Mouse (Mus musculus) adrenal gland, postnatal 4 days (tissue): ENCODE measurements around the gene Mmadhc. TPM values are rescaled to one million over a fixed set of nuclear protein-coding genes. Genes with fewer than 3 reads are reported as not detected.

Experiments used
- DNase-seq, 2 experiments: peaks; one replicate each; pipeline ENCODE4 v3.0.0; 2021 to 2022; ENCODE audit warnings: low spot score in 2 of 2, mixed read lengths in 2 of 2
- total RNA-seq, 2 experiments: library from RNA; stranded (reverse); gene quantifications; 2 replicates each; pipeline ENCODE4 v1.2.3; 2021

Gene Mmadhc
- total RNA-seq, 2 experiments from 2014 or later = 101 to 112 TPM

DNA sequence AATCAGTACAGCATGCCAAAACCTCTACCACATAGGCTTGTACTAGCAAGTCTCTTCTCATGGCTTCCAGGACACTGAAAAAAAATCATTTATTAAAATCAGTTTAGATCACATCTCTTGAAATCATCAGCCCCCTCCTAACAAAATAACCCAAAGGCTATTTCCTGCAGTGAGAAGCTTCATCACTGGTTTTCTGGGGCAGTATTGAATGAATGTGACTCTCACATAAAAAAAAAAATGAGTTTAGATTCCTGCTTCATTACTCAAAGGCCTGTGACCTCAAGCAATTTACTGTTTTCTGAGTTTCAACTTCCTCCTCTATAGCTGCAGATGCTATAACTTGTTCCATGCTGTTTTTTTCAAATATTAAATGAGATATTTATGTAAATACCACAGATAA is 29.6 kb downstream of the Mmadhc start:
- no peak for DNase-seq

DNA sequence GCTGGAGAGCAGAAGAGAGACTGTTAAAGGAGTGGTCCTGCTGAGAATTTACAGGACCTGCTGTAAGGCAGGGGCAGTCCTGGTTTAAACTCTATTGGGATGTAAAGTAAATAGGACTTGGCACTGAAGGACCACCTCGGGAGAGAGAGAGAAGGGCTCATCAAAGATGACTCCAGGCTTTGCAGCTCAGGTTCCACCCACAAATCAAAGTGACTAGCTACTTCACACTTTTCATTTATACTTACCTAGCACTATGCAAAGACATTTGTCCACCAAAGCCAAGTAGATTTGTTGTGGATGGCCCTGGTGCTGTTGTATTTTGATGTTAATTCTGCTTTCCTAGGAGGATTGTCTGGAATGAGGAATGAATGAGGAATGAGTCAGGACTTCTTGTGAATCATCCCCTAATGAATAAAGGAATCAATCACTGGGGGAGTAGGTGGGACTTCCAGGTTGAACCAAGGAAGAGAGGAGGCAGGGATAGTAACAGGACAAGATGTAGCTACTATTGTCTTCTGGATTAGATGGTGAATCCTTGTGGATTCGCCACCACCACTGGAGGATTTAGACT is 31.3 kb downstream of the Mmadhc start:
- no peak for DNase-seq

DNA sequence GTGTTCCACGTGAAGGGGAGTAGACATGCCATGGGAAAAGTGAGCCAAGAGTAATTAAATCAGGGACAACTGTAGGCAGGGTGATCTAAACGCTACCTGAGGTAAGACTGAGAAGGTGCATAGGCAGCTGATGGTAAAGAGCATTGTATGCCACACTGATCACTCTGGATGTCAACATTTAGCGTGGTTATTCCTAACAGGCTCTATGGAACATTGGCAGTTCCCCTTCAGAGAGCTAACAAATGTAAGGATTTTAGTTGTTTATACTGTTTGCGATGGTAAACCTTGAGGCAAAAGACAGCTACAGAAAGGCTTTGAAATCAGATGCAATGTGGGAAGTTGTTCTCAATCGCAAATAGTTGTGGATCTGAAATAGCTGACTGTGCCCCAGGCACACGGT is 32.5 kb downstream of the Mmadhc start:
- no peak for DNase-seq

DNA sequence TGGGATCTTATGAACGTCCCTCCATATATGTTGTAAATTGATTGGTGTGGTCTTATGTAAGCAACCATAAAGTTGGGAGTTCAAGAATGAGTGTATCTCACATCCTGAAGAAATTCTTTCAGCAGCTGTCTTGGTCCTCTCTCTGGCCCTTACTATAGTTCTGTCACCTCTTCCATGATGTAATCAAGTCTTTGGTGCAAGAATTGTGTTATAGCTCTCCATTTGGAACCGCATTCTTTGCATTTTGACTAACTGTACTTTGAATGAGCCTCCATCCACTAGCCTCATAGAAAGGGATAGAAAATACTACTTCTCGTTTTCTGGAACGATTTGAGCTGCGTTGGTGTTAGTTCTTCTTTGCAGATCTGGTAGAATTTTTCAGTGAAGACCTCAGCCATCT is 41.6 kb downstream of the Mmadhc start:
- no peak for DNase-seq

DNA sequence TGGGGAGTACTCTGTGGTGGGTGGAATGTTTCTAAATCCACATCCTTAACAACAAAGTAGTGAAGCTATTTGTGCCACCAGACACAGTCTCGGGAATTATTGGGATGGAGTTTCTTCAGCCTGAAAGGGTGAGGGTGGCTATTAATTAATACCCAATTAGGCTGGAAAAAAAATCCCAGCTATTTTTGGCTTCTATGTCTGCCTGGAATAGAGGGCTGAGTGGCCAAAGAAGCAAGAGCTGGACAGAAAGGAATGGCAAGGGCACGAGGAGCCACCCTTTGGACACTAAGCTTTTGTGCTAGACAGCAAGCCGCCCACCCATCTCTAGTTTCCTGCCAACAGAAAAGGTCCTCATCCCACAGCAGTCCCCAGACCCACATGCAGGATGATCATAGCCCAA is 48.0 kb downstream of the Mmadhc start:
- no peak for DNase-seq

DNA sequence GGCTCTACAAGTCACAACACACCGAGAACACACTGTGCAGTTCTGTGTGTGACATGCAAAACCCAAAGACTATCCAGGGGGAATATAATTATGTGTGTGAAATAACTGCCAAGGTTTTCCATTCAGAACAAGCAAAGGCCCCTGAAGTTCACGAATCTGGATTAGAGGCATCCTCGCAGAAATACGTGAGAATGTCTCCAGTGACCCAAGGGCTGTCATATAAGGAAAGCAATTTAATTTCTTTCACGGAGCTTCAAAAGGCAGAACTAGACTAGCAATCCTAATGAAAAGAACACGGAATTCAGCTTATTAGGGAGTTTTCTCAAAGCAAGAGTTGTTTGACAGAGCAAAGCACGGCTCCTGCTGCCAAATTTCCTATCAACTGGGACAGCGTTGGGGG is 63.1 kb downstream of the Mmadhc start:
- no peak for DNase-seq

Other genes with a start within 250 kb of the Mmadhc start
- 10 to 100 TPM; 16.0 to 19.8 TPM for gene Lypd6, start 230.4 kb downstream of the Mmadhc start, total RNA-seq